Mouse (Mus musculus) megakaryocyte, embryonic 14.5 days (primary cell): Measurements from ENCODE around the gene Sp110.
"Not testable (repeated sequence)": the region's sequence is repeated elsewhere in the genome, so short reads cannot be mapped to it uniquely, and the experiment has no call there.

Experiments used
- FLI1 ChIP-seq: IDR thresholded peaks from 2 replicates; pipeline ENCODE4 v1.6.1; 2012; ENCODE audit warnings: low read length, inconsistent platforms, mixed read lengths
- GATA1 ChIP-seq: IDR thresholded peaks from 3 replicates; pipeline ENCODE4 v1.6.1; 2012; ENCODE audit warnings: mixed read lengths, low read length, inconsistent platforms, borderline replicate concordance

GRCm38 (mm10) chr1:85588697-85589096 is 9.9 kb downstream of the Sp110 start:
- not testable (repeated sequence) for TF ChIP-seq FLI1, GATA1
